Mouse (Mus musculus): ENCODE results near the gene Aox4. TPM values are rescaled to one million over a fixed set of nuclear protein-coding genes. Genes with fewer than 3 reads are reported as not detected.

Gene Aox4
- total and polyA plus RNA-seq, 2 experiments from 2014 or later, result 0.21 to 0.28 TPM

- H3K27ac ChIP-seq, result no peak overlapping the region
- WGBS, result 78% methylated on average over 6 of the region's 6 CpGs
- H3K9me3 ChIP-seq (ENCODE audit: low read length), result no peaks in the 10 kb centered on the region
- no peaks in the 10 kb centered on the region for H3K36me3 ChIP-seq (ENCODE audit: insufficient read depth, low read length)
- ATAC-seq, result no peak
- H3K4me3 ChIP-seq (ENCODE audit: low read length), result no peak overlapping the region
- H3K4me1 ChIP-seq (ENCODE audit: insufficient read depth, low read length), result no peaks in the 10 kb centered on the region
- H3K9ac ChIP-seq (replicated peaks; ENCODE audit: low read length), result no peak overlapping the region
- H3K4me2 ChIP-seq (ENCODE audit: low read depth, low read length), result no peak overlapping the region
- no peaks in the 10 kb centered on the region for H3K27me3 ChIP-seq (ENCODE audit: insufficient read depth, low read length)
- no peak for TF ChIP-seq CTCF (IDR thresholded peaks at IDR 0.05; ENCODE audit: low read depth)
- no peak for DNase-seq (ENCODE audit: low spot score)
Measured at GRCm38 (mm10) chr1:58228086-58228485, 17.9 kb downstream of the Aox4 start.

GRCm38 (mm10) chr1:58228916-58229315 lies 18.7 kb downstream of the Aox4 start:
- Histone ChIP-seq H3K4me3 (ENCODE audit: low read length) (no peak overlapping the region), H3K9ac (replicated peaks; ENCODE audit: low read length) (no peak overlapping the region), H3K27me3 (ENCODE audit: insufficient read depth, low read length) (no peaks in the 10 kb centered on the region), H3K27ac (no peak overlapping the region), H3K4me1 (ENCODE audit: insufficient read depth, low read length) (no peaks in the 10 kb centered on the region), H3K9me3 (ENCODE audit: low read length) (no peaks in the 10 kb centered on the region), H3K36me3 (ENCODE audit: insufficient read depth, low read length) (no peaks in the 10 kb centered on the region), H3K4me2 (ENCODE audit: low read depth, low read length) (no peak overlapping the region)
- ATAC-seq, result no peak
- TF ChIP-seq CTCF (IDR thresholded peaks at IDR 0.05; ENCODE audit: low read depth), result no peak
- no peak for DNase-seq (ENCODE audit: low spot score)

- no peaks in the 10 kb centered on the region for H3K4me1 ChIP-seq (ENCODE audit: insufficient read depth, low read length)
- H3K27ac ChIP-seq, result no peak overlapping the region
- no peak overlapping the region for H3K4me2 ChIP-seq (ENCODE audit: low read depth, low read length)
- ATAC-seq (no peak), DNase-seq (ENCODE audit: low spot score) (no peak)
- no peaks in the 10 kb centered on the region for H3K36me3 ChIP-seq (ENCODE audit: insufficient read depth, low read length)
- no peak overlapping the region for H3K9ac ChIP-seq (replicated peaks; ENCODE audit: low read length)
- no peak overlapping the region for H3K4me3 ChIP-seq (ENCODE audit: low read length)
- WGBS, result 93% methylated on average over 4 of the region's 4 CpGs
- H3K27me3 ChIP-seq (ENCODE audit: insufficient read depth, low read length), result no peaks in the 10 kb centered on the region
- no peaks in the 10 kb centered on the region for H3K9me3 ChIP-seq (ENCODE audit: low read length)
- no peak for TF ChIP-seq CTCF (IDR thresholded peaks at IDR 0.05; ENCODE audit: low read depth)
Measured at GRCm38 (mm10) chr1:58229774-58230173, 19.6 kb downstream of the Aox4 start.

GRCm38 (mm10) chr1:58230542-58230941 lies 20.3 kb downstream of the Aox4 start:
- no peak overlapping the region for H3K4me2 ChIP-seq (ENCODE audit: low read depth, low read length)
- ATAC-seq, result no peak
- H3K27me3 ChIP-seq (ENCODE audit: insufficient read depth, low read length), result no peaks in the 10 kb centered on the region
- DNase-seq (ENCODE audit: low spot score), result no peak
- H3K9ac ChIP-seq (replicated peaks; ENCODE audit: low read length), result no peak overlapping the region
- no peak overlapping the region for H3K4me3 ChIP-seq (ENCODE audit: low read length)
- no peak overlapping the region for H3K27ac ChIP-seq
- no peaks in the 10 kb centered on the region for H3K9me3 ChIP-seq (ENCODE audit: low read length)
- no peaks in the 10 kb centered on the region for H3K4me1 ChIP-seq (ENCODE audit: insufficient read depth, low read length)
- 58% methylated on average over 5 of the region's 5 CpGs for WGBS
- TF ChIP-seq CTCF (IDR thresholded peaks at IDR 0.05; ENCODE audit: low read depth), result no peak
- H3K36me3 ChIP-seq (ENCODE audit: insufficient read depth, low read length), result no peaks in the 10 kb centered on the region

- H3K4me2 ChIP-seq (ENCODE audit: low read depth, low read length), result no peak overlapping the region
- no peaks in the 10 kb centered on the region for H3K9me3 ChIP-seq (ENCODE audit: low read length)
- H3K27me3 ChIP-seq (ENCODE audit: insufficient read depth, low read length), result no peaks in the 10 kb centered on the region
- peak; percentile 32; the same call in 1 of the 2 replicates for TF ChIP-seq CTCF (IDR thresholded peaks at IDR 0.05; ENCODE audit: low read depth)
- WGBS, result 57% methylated on average over 5 of the region's 5 CpGs
- no peaks in the 10 kb centered on the region for H3K36me3 ChIP-seq (ENCODE audit: insufficient read depth, low read length)
- no peak overlapping the region for H3K4me3 ChIP-seq (ENCODE audit: low read length)
- ATAC-seq (no peak), DNase-seq (ENCODE audit: low spot score) (no peak)
- no peaks in the 10 kb centered on the region for H3K4me1 ChIP-seq (ENCODE audit: insufficient read depth, low read length)
- no peak overlapping the region for H3K9ac ChIP-seq (replicated peaks; ENCODE audit: low read length)
- no peak overlapping the region for H3K27ac ChIP-seq
Measured at GRCm38 (mm10) chr1:58235405-58235804, 25.2 kb downstream of the Aox4 start.

- Histone ChIP-seq H3K4me1 (ENCODE audit: insufficient read depth, low read length) (no peaks in the 10 kb centered on the region), H3K27ac (no peak overlapping the region), H3K4me2 (ENCODE audit: low read depth, low read length) (no peak overlapping the region), H3K9me3 (ENCODE audit: low read length) (no peaks in the 10 kb centered on the region), H3K27me3 (ENCODE audit: insufficient read depth, low read length) (no peaks in the 10 kb centered on the region), H3K36me3 (ENCODE audit: insufficient read depth, low read length) (no peaks in the 10 kb centered on the region), H3K9ac (replicated peaks; ENCODE audit: low read length) (no peak overlapping the region), H3K4me3 (ENCODE audit: low read length) (no peak overlapping the region)
- no peak for DNase-seq (ENCODE audit: low spot score)
- 69% methylated on average over 4 of the region's 4 CpGs for WGBS
- TF ChIP-seq CTCF (IDR thresholded peaks at IDR 0.05; ENCODE audit: low read depth), result no peak
- peak; percentile 35; the same call in 1 of the 2 replicates for ATAC-seq
Measured at GRCm38 (mm10) chr1:58237527-58238299, 27.5 kb downstream of the Aox4 start.

- Histone ChIP-seq H3K27ac (no peak overlapping the region), H3K4me1 (ENCODE audit: insufficient read depth, low read length) (no peaks in the 10 kb centered on the region), H3K4me3 (ENCODE audit: low read length) (no peak overlapping the region), H3K27me3 (ENCODE audit: insufficient read depth, low read length) (no peaks in the 10 kb centered on the region), H3K36me3 (ENCODE audit: insufficient read depth, low read length) (no peaks in the 10 kb centered on the region), H3K9me3 (ENCODE audit: low read length) (no peaks in the 10 kb centered on the region), H3K9ac (replicated peaks; ENCODE audit: low read length) (no peak overlapping the region), H3K4me2 (ENCODE audit: low read depth, low read length) (no peak overlapping the region)
- TF ChIP-seq CTCF (IDR thresholded peaks at IDR 0.05; ENCODE audit: low read depth), result no peak
- no peak for ATAC-seq
- no peak for DNase-seq (ENCODE audit: low spot score)
- WGBS, result 91% methylated on average over 5 of the region's 5 CpGs
Measured at GRCm38 (mm10) chr1:58238440-58238839, 28.2 kb downstream of the Aox4 start.

All from hindbrain, postnatal 0 days (tissue).